Mouse (Mus musculus) hindbrain, postnatal 0 days (tissue): ENCODE measurements around the gene Btg1. TPM values are rescaled to one million over a fixed set of nuclear protein-coding genes. Genes with fewer than 3 reads are reported as not detected.

Source experiments
- ATAC-seq: fragments of 200-750 bp; cut with Nextera tagmentation; 2 replicates; pipeline ENCODE4 v1.8.0; 2017; ENCODE audit warnings: mild to moderate bottlenecking, moderate TSS enrichment, moderate library complexity
- DNase-seq: peaks from one replicate; pipeline ENCODE4 v3.0.0-alpha.2; 2015; ENCODE audit warnings: low spot score
- H3K27ac ChIP-seq: fragments of 300-500 bp; sonication (generic); 2 replicates; pipeline ENCODE4 v1.5.1; 2014; ENCODE audit warnings: mild to moderate bottlenecking
- H3K27me3 ChIP-seq: fragments of 300-500 bp; sonication (generic); 2 replicates; pipeline ENCODE4 v1.6.1; 2014; ENCODE audit warnings: low read length, mixed read lengths; ENCODE audit not compliant: insufficient read depth
- H3K36me3 ChIP-seq: fragments of 300-500 bp; sonication (generic); 2 replicates; pipeline ENCODE4 v1.6.1; 2014; ENCODE audit warnings: low read length, mixed read lengths; ENCODE audit not compliant: insufficient read depth
- H3K4me1 ChIP-seq: fragments of 300-500 bp; sonication (generic); 2 replicates; pipeline ENCODE4 v1.6.1; 2014; ENCODE audit warnings: antibody characterized with exemption, low read length, mixed read lengths; ENCODE audit not compliant: insufficient read depth
- H3K4me2 ChIP-seq: fragments of 300-500 bp; sonication (generic); 2 replicates; pipeline ENCODE4 v1.6.1; 2014; ENCODE audit warnings: low read depth, mild to moderate bottlenecking, low read length, moderate library complexity, mixed read lengths
- H3K4me3 ChIP-seq: fragments of 300-500 bp; sonication (generic); 2 replicates; pipeline ENCODE4 v1.5.1; 2014; ENCODE audit warnings: low read length
- H3K9ac ChIP-seq: fragments of 300-500 bp; sonication (generic); replicated peaks from 2 replicates; pipeline ENCODE4 v1.6.1; 2014; ENCODE audit warnings: mild to moderate bottlenecking, low read length, moderate library complexity, mixed read lengths
- H3K9me3 ChIP-seq: fragments of 300-500 bp; sonication (generic); 2 replicates; pipeline ENCODE4 v1.6.1; 2016; ENCODE audit warnings: low read length, mixed read lengths
- CTCF ChIP-seq: IDR thresholded peaks from 2 replicates; pipeline ENCODE4 v1.5.1; 2016; ENCODE audit warnings: antibody characterized with exemption, control low read depth, low read depth
- WGBS: fragments of 180-500 bp; shearing (Covaris S2); extraction: QIAGEN DNeasy Blood & Tissue Kit; methylation state at CpG from one replicate; pipeline ENCODE4 v1.1.7; 2014; 5-methylcytosine and 5-hydroxymethylcytosine counted together
- polyA plus RNA-seq: library from polyadenylated mRNA; unstranded; fragments of >200 nt; fragmentation: Nextera tagmentation; extraction: Ambion mirVana; gene quantifications from 2 replicates; pipeline ENCODE4 v1.2.1, GENCODE M21; 2015
- total RNA-seq: library from RNA; depleted of rRNA; stranded (reverse); fragments of >200 nt; gene quantifications from 2 replicates; pipeline ENCODE4 v1.2.3, GENCODE M21; 2014

Gene Btg1
- total and polyA plus RNA-seq, 2 experiments from 2014 or later = 18.9 to 28.6 TPM

DNA sequence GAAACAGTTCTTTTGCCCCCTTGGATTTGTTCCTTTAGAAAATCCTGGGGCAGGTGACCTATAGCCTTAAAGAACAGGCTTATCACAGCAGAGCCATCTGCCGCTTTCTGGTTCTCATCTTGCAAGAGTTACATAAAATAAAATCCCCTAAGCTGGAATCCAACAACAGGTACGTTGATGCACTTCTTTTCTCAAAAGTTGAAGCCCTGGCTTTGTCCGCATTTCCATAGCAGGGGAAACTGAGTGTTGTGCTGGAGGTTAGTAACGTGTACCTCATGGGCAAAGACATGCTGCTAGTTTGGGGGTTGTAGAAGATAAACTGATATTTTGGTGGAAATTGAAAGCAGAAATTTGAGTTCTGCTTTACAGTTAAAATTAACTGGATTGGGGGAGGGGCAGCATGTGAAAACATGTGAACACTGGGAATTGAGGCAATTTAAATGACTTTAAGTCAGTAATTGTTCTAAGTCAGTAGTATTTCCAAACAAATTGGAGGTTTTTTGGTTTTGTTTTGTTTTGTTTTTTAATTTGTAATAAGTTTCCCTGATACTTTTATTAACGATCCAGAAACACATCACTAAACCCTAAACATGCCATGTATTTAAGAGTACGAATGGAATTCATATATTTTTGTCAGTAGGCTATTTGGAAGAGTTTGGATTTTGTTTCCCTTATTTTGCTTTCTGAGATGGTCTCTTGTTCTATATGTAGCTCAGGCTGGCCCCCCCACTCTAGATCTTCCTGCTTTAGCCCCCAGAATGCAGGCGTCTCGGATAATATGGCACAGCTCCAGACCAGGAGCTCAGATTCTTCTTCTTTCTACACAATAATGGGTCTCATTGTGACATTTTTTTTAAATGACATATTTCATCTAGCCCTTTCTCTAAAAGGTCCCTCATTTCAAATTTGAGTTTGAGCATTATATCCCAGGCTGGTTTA is 3.4 kb downstream of the Btg1 start:
- DNase-seq (no peak), ATAC-seq (no peak)
- TF ChIP-seq CTCF = no peak
- WGBS = 25% methylated on average over 8 of the region's 8 CpGs
- H3K27ac ChIP-seq = no peak overlapping the region
- H3K9me3 ChIP-seq = no peaks in the 10 kb centered on the region
- peak overlapping the region; percentile 83 for H3K4me2 ChIP-seq
- H3K36me3 ChIP-seq = no peaks in the 10 kb centered on the region
- H3K9ac ChIP-seq = peak overlapping the region; percentile 50
- peaks cover 18% of the 10 kb centered on the region for H3K4me1 ChIP-seq
- H3K27me3 ChIP-seq = no peaks in the 10 kb centered on the region
- H3K4me3 ChIP-seq = peak overlapping the region; percentile 45

DNA sequence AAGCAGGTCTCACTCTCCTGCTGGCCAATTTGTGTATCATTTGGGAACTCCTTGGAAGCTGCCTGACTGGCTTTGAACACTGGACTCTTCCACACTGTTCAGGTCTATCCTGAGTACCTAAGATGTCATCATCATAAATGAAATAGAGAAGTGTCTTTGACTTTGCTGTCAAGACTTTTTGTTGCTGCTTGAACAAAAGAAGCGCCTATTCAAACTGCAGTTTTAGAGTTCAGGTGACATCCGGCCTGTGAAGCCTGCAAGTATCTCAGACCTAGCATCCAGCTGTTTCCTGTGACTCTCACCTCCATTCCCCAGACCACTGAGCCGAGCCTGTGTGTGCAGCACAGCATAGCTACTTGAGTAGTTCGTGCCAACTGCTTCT is 4.1 kb downstream of the Btg1 start:
- Histone ChIP-seq H3K9me3 (no peaks in the 10 kb centered on the region), H3K4me1 (peaks cover 18% of the 10 kb centered on the region), H3K4me2 (peak overlapping the region; percentile 83), H3K27ac (no peak overlapping the region), H3K9ac (peak overlapping the region; percentile 50), H3K4me3 (peak overlapping the region; percentile 45), H3K36me3 (no peaks in the 10 kb centered on the region), H3K27me3 (no peaks in the 10 kb centered on the region)
- TF ChIP-seq CTCF = no peak; the same call in 1 of the 2 replicates
- DNase-seq = peak; percentile 30
- 22% methylated on average over 4 of the region's 4 CpGs for WGBS
- no peak for ATAC-seq

DNA sequence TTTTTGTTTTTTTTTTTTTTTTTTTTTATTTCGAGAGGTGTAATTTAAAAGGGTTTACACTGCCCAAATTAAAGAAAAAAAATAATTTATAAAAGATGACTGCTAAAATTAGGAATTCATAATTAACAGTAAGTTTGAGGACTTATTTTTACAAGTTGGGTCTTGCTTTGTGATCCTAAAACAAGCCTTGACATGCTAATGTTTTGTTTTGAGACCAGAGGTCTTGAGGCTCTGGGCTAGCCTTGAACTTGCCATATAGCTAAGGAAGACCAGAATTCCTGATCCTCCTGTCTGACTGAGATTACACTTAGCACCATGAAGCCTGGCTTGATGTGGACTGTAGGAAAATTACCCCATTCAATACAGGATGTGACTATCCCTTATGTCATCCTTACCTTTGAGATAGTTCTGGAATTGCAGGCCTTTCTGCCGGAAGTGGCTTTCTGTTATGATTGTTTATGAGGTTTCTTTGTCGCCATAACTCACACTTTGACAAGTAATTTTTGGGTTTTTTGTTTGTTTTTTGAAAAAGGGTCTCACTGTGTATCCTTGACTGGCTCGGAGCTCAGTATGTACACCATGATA is 4.6 kb downstream of the Btg1 start:
- Histone ChIP-seq H3K27me3 (no peaks in the 10 kb centered on the region), H3K4me3 (peak overlapping the region; percentile 45), H3K4me1 (peaks cover 18% of the 10 kb centered on the region), H3K27ac (no peak overlapping the region), H3K9ac (peak overlapping the region; percentile 44), H3K36me3 (no peaks in the 10 kb centered on the region), H3K9me3 (no peaks in the 10 kb centered on the region), H3K4me2 (peak overlapping the region; percentile 83)
- DNase-seq (no peak), ATAC-seq (no peak)
- 56% methylated on average over 4 of the region's 4 CpGs for WGBS
- no peak for TF ChIP-seq CTCF

DNA sequence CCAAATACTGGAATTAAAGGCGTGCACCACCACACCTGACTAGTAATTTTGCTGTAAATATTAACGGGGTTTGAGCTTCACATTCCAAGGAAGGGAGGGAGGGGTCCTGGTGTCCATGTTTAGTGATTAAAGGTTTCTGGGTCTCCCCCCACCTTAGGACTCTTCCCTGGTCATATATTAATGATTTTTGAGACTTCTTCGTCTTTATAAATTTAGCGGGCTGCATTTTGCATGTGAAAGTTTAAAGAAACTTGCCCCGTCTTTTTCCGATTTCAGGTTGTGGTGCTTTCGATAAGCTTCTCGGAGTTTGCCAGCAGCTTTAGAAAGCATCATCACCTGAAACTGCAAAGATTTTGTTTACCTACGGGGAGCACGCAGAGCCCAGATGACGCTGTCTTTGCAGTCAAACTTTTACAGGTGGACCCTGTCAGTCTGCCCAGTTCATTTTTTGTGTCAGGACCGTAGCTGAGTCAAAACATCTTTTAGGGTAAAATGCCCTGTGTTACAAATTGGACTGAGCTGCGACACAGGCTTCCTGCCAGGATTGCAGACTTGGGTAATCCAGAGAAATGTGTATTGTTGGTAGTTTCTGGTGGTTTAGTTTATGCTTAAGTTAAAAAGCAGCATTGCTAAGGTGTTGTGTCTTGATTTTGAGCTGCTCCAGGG is 5.3 kb downstream of the Btg1 start:
- no peak for ATAC-seq
- DNase-seq = no peak
- no peak overlapping the region for H3K27ac ChIP-seq

DNA sequence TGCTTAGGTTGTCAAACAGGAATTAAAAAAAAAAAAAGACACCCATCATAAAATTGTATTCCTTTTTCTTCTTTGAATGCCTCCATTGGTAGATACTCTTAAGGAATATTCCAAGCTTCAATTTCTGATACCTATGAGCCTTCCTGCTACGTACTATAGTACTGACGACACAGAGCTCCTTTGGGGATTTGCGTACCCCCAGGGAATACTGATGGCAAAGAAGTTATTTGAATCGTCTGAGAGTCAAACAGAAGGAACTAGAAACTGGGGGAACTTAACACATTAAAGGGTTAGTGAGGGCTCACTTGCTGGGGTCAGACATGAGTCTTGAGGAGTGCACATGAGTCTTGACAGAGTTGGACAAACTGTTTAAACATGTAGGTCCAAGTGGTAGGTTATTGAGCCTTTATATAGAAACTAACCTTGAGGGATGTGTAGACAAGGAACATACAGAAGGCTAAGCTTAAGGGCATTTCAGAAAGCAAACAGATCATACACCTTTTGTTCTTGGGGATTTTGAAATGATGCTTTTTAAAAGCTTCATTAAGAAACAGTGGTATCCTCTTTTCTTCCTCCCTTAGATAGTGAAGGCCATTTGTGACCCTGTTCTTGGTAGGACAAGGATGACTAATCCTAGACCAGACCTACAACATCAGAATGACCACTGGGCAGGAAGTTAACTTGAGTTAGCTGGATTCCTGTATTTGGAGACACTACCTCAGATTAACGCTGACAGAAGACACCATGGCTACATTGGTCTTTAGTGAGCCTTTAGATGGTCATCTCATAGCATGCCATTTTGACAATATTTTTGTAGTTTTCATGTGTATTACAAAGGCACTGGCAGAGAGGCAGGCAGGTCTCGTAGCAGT is 6.2 kb downstream of the Btg1 start:
- no peak for TF ChIP-seq CTCF
- Histone ChIP-seq H3K27ac (no peak overlapping the region), H3K9me3 (no peaks in the 10 kb centered on the region), H3K4me3 (peak overlapping the region; percentile 45), H3K36me3 (no peaks in the 10 kb centered on the region), H3K4me2 (peak overlapping the region; percentile 83), H3K4me1 (peaks cover 18% of the 10 kb centered on the region), H3K27me3 (no peaks in the 10 kb centered on the region), H3K9ac (peak overlapping the region; percentile 44; the same call in 1 of the 2 replicates)
- DNase-seq (peak; percentile 34), ATAC-seq (no peak)
- WGBS = 54% methylated on average over 6 of the region's 6 CpGs

More for the DNA sequence above, 5.3 kb downstream of the Btg1 start:
- TF ChIP-seq CTCF = no peak
- peak overlapping the region; percentile 83 for H3K4me2 ChIP-seq
- H3K9ac ChIP-seq = peak overlapping the region; percentile 44
- H3K4me3 ChIP-seq = peak overlapping the region; percentile 45
- no peaks in the 10 kb centered on the region for H3K36me3 ChIP-seq
- H3K4me1 ChIP-seq = peaks cover 18% of the 10 kb centered on the region
- whole genome bisulfite sequencing = 49% methylated on average over 13 of the region's 13 CpGs
- H3K27me3 ChIP-seq = no peaks in the 10 kb centered on the region
- no peaks in the 10 kb centered on the region for H3K9me3 ChIP-seq
